Mouse (Mus musculus): ENCODE measurements around the gene Fxyd6. TPM values are rescaled to one million over a fixed set of nuclear protein-coding genes. Genes with fewer than 3 reads are reported as not detected.

The Fxyd6 gene
- 1 to 10 TPM in 1 of 26 experiments, not detected in 25; 2.6 TPM for total RNA-seq (2018; cell fraction: chromatin; rRNA removed)
- not detected for total RNA-seq (2018; cell fraction: cytosol; rRNA removed)
- not detected for total RNA-seq (2018; cell fraction: nucleus; rRNA removed)
- not detected in 3 replicates for polyA plus RNA-seq (2018)

GRCm38 (mm10) chr9:45370117-45370561 lies at the start of gene Fxyd6:
Gene Fxyd6, plus strand, starts transcription at chr9:45370185.
- Histone ChIP-seq H3K27ac (no peak within 1 kb of the TSS), H3K4me3 (ENCODE audit: inconsistent target) (no peak within 1 kb of the TSS), H3K79me2 (ENCODE audit: inconsistent target) (no peaks in the 10 kb centered on the region), H3K36me3 (ENCODE audit: inconsistent target) (no peaks in the 10 kb centered on the region)
- WGBS (ENCODE audit: missing documents), result 3% methylated on average over 26 of the region's 28 CpGs

GRCm38 (mm10) chr9:45321465-45321864 lies 48.5 kb upstream of the Fxyd6 start:
- WGBS (ENCODE audit: missing documents), result 86% methylated on average over 6 of the region's 6 CpGs
- no peaks in the 10 kb centered on the region for H3K79me2 ChIP-seq (ENCODE audit: inconsistent target)

GRCm38 (mm10) chr9:45321946-45322430 lies 48.0 kb upstream of the Fxyd6 start:
- Histone ChIP-seq H3K27ac (no peak overlapping the region), H3K79me2 (ENCODE audit: inconsistent target) (no peaks in the 10 kb centered on the region), H3K4me3 (ENCODE audit: inconsistent target) (no peak overlapping the region), H3K36me3 (ENCODE audit: inconsistent target) (no peaks in the 10 kb centered on the region)
- WGBS (ENCODE audit: missing documents), result 57% methylated on average over 4 of the region's 4 CpGs

More at GRCm38 (mm10) chr9:45321465-45321864, 48.5 kb upstream of the Fxyd6 start:
- Histone ChIP-seq H3K27ac (no peak overlapping the region), H3K4me3 (ENCODE audit: inconsistent target) (no peak overlapping the region), H3K36me3 (ENCODE audit: inconsistent target) (no peaks in the 10 kb centered on the region)

- 93% methylated on average over 9 of the region's 9 CpGs for WGBS (ENCODE audit: missing documents)
- H3K36me3 ChIP-seq (ENCODE audit: inconsistent target), result no peaks in the 10 kb centered on the region
- no peak overlapping the region for H3K4me3 ChIP-seq (ENCODE audit: inconsistent target)
Observed at GRCm38 (mm10) chr9:45326390-45326789, 43.6 kb upstream of the Fxyd6 start.

GRCm38 (mm10) chr9:45328263-45328662 lies 41.7 kb upstream of the Fxyd6 start:
- WGBS (ENCODE audit: missing documents), result 95% methylated on average over 4 of the region's 4 CpGs
- no peak overlapping the region for H3K27ac ChIP-seq
- H3K4me3 ChIP-seq (ENCODE audit: inconsistent target), result no peak overlapping the region
- no peaks in the 10 kb centered on the region for H3K36me3 ChIP-seq (ENCODE audit: inconsistent target)
- no peaks in the 10 kb centered on the region for H3K79me2 ChIP-seq (ENCODE audit: inconsistent target)

More at GRCm38 (mm10) chr9:45326390-45326789, 43.6 kb upstream of the Fxyd6 start:
- Histone ChIP-seq H3K27ac (no peak overlapping the region), H3K79me2 (ENCODE audit: inconsistent target) (no peaks in the 10 kb centered on the region)

- no peak overlapping the region for H3K4me3 ChIP-seq (ENCODE audit: inconsistent target)
- no peaks in the 10 kb centered on the region for H3K36me3 ChIP-seq (ENCODE audit: inconsistent target)
- no peaks in the 10 kb centered on the region for H3K79me2 ChIP-seq (ENCODE audit: inconsistent target)
- no peak overlapping the region for H3K27ac ChIP-seq
- 67% methylated on average over 6 of the region's 6 CpGs for WGBS (ENCODE audit: missing documents)
Observed at GRCm38 (mm10) chr9:45329577-45329976, 40.4 kb upstream of the Fxyd6 start.

- 60% methylated on average over 1 of the region's 2 CpGs for WGBS (ENCODE audit: missing documents)
- Histone ChIP-seq H3K36me3 (ENCODE audit: inconsistent target) (no peaks in the 10 kb centered on the region), H3K4me3 (ENCODE audit: inconsistent target) (no peak overlapping the region), H3K79me2 (ENCODE audit: inconsistent target) (no peaks in the 10 kb centered on the region), H3K27ac (no peak overlapping the region)
Observed at GRCm38 (mm10) chr9:45337406-45337805, 32.6 kb upstream of the Fxyd6 start.

GRCm38 (mm10) chr9:45343066-45343465 lies 26.9 kb upstream of the Fxyd6 start:
- no peak overlapping the region for H3K4me3 ChIP-seq (ENCODE audit: inconsistent target)
- WGBS (ENCODE audit: missing documents), result 96% methylated on average over 3 of the region's 3 CpGs

GRCm38 (mm10) chr9:45345516-45345915 lies 24.5 kb upstream of the Fxyd6 start:
- Histone ChIP-seq H3K27ac (no peak overlapping the region), H3K79me2 (ENCODE audit: inconsistent target) (no peaks in the 10 kb centered on the region), H3K36me3 (ENCODE audit: inconsistent target) (no peaks in the 10 kb centered on the region), H3K4me3 (ENCODE audit: inconsistent target) (no peak overlapping the region)
- WGBS (ENCODE audit: missing documents), result 76% methylated on average over 2 of the region's 2 CpGs

More at GRCm38 (mm10) chr9:45343066-45343465, 26.9 kb upstream of the Fxyd6 start:
- Histone ChIP-seq H3K79me2 (ENCODE audit: inconsistent target) (no peaks in the 10 kb centered on the region), H3K27ac (no peak overlapping the region), H3K36me3 (ENCODE audit: inconsistent target) (no peaks in the 10 kb centered on the region)

GRCm38 (mm10) chr9:45346276-45346675 lies 23.7 kb upstream of the Fxyd6 start:
- no peaks in the 10 kb centered on the region for H3K79me2 ChIP-seq (ENCODE audit: inconsistent target)
- H3K27ac ChIP-seq, result no peak overlapping the region
- no peak overlapping the region for H3K4me3 ChIP-seq (ENCODE audit: inconsistent target)
- no peaks in the 10 kb centered on the region for H3K36me3 ChIP-seq (ENCODE audit: inconsistent target)
- WGBS (ENCODE audit: missing documents), result 87% methylated on average over 5 of the region's 6 CpGs

- Histone ChIP-seq H3K79me2 (ENCODE audit: inconsistent target) (no peaks in the 10 kb centered on the region), H3K4me3 (ENCODE audit: inconsistent target) (no peak overlapping the region), H3K36me3 (ENCODE audit: inconsistent target) (no peaks in the 10 kb centered on the region), H3K27ac (no peak overlapping the region)
- WGBS (ENCODE audit: missing documents), result 89% methylated on average over 6 of the region's 6 CpGs
Observed at GRCm38 (mm10) chr9:45348560-45348959, 21.4 kb upstream of the Fxyd6 start.

GRCm38 (mm10) chr9:45349181-45349580 lies 20.8 kb upstream of the Fxyd6 start:
- Histone ChIP-seq H3K27ac (no peak overlapping the region), H3K4me3 (ENCODE audit: inconsistent target) (no peak overlapping the region), H3K79me2 (ENCODE audit: inconsistent target) (no peaks in the 10 kb centered on the region), H3K36me3 (ENCODE audit: inconsistent target) (no peaks in the 10 kb centered on the region)
- WGBS (ENCODE audit: missing documents), result 60% methylated on average over 4 of the region's 4 CpGs

- WGBS (ENCODE audit: missing documents), result 86% methylated on average over 5 of the region's 5 CpGs
- H3K36me3 ChIP-seq (ENCODE audit: inconsistent target), result no peaks in the 10 kb centered on the region
- no peak overlapping the region for H3K27ac ChIP-seq
- no peaks in the 10 kb centered on the region for H3K79me2 ChIP-seq (ENCODE audit: inconsistent target)
- no peak overlapping the region for H3K4me3 ChIP-seq (ENCODE audit: inconsistent target)
Observed at GRCm38 (mm10) chr9:45349851-45350250, 20.1 kb upstream of the Fxyd6 start.

- Histone ChIP-seq H3K4me3 (ENCODE audit: inconsistent target) (no peak overlapping the region), H3K27ac (no peak overlapping the region), H3K79me2 (ENCODE audit: inconsistent target) (no peaks in the 10 kb centered on the region), H3K36me3 (ENCODE audit: inconsistent target) (no peaks in the 10 kb centered on the region)
- WGBS (ENCODE audit: missing documents), result 92% methylated on average over 2 of the region's 2 CpGs
Observed at GRCm38 (mm10) chr9:45355192-45355591, 14.8 kb upstream of the Fxyd6 start.

GRCm38 (mm10) chr9:45358356-45358755 lies 11.6 kb upstream of the Fxyd6 start:
- H3K36me3 ChIP-seq (ENCODE audit: inconsistent target), result no peaks in the 10 kb centered on the region
- H3K4me3 ChIP-seq (ENCODE audit: inconsistent target), result no peak overlapping the region
- 95% methylated on average over 7 of the region's 7 CpGs for WGBS (ENCODE audit: missing documents)
- no peaks in the 10 kb centered on the region for H3K79me2 ChIP-seq (ENCODE audit: inconsistent target)
- H3K27ac ChIP-seq, result no peak overlapping the region

- Histone ChIP-seq H3K36me3 (ENCODE audit: inconsistent target) (no peaks in the 10 kb centered on the region), H3K27ac (no peak overlapping the region), H3K4me3 (ENCODE audit: inconsistent target) (no peak overlapping the region), H3K79me2 (ENCODE audit: inconsistent target) (no peaks in the 10 kb centered on the region)
- 92% methylated on average over 2 of the region's 2 CpGs for WGBS (ENCODE audit: missing documents)
Observed at GRCm38 (mm10) chr9:45362051-45362461, 7.9 kb upstream of the Fxyd6 start.

Data from macrophage (primary cell).